Mouse (Mus musculus) activated CD4-positive, CD25-positive, alpha-beta regulatory T cell, adult 9 weeks (primary cell): Measurements from ENCODE around the gene Plekha5. TPM values are rescaled to one million over a fixed set of nuclear protein-coding genes. Genes with fewer than 3 reads are reported as not detected.

ENCODE experiments used
- polyA plus RNA-seq: library from polyadenylated mRNA; unstranded; fragments of 100-300 nt; shearing (Covaris generic); gene quantifications from one replicate; pipeline ENCODE4 v1.2.1, GENCODE M21; 2017

Gene Plekha5
- polyA plus RNA-seq = 7.9 TPM

DNA sequence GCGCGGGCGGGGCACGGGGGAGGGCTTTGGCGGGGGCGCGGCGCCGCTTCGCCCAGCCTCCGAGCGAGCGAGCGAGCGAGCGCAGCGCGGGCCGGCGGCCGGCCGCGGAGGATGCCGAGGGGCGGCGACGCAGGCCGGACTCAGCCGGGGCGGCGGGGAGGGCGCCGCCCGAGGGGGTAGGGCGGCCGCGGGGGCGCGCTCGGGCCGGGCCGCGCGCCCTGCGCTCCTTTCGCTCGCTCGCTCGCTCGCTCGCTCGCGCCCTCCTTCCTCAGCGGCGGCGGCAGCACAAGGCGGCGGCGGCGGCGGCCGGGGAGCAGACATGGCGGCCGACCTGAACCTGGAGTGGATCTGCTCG lies at the start of gene Plekha5:
Gene Plekha5 (plus strand): TSS at position 209 of the 355 bp plus-strand sequence.

DNA sequence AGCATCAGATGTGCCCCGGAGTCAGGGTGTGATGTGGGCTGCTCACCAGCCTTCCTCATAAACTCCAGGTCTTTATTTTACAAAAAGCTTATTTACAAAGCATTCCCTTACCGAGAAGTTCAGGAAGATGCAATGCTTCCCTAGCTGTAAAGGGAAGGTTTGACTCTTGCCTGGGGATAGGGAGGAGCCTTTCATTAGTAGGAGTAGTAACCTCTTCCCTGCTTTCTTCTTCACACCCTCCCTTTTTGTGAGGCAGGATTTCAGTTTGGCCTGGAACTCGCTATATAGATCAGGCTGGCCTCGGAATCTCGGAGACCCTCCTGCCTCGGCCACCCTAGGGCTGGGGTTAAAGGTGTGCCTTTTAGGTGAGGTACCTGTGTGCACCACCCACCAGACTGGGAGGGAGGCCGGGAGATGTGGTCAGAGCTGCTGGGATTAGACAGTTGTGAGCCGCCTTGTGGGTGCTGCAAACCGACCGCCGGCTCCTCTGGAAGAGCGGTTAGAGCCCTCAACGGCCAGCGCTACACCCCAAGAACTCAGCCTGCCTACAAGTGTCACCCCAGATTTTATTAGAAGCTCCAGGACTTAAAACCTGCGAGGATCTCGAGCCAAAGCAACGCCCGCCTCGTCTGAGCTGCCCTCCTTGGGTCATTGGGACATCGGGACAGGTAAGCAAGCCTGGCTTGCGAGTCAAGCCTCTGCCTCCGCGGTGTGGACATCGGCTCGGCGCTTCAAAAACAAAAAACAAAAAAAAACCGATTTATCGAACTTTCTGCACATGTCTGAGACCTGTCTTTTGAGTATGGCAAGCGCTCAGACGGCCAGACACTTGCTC lies 198.8 kb downstream of the Plekha5 start, which contains the start of gene Aebp2:
Gene Aebp2 (plus strand): TSS at position 273 of the 835 bp plus-strand sequence.

Other genes starting within 250 kb of the Plekha5 start
- gene Aebp2, start 198.6 kb downstream of the Plekha5 start, polyA plus RNA-seq = 14.2 TPM